In the genomic region with DNA sequence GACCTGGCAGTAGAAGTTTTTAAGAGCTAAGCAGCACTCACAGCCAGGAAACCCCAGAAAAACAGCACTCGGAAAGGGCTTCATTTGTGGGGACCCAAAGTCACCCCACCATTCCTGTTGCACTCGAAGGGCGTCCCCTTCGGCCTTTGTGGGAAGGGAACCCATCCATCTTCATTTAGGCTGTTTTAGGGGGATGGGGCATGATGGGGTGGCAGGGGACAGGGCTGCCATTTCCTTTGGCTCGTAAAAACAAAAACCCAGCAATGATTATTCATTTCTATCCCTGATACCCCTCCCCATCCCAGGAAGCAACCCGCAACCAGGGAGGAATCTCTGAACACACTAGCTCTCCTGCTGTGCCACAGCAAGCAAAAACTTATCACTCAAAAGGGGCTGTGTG, we compare ENCODE assay signal across 31 mouse cellular contexts.
"Had no signal": no experiment of that assay in that cellular context is flagged by ENCODE, and none has a peak within 500 bp of the region (broad histone marks: within the 10 kb centered on the region; RNA-seq: fewer than 3 reads in every experiment).

No protein-coding gene starts in this region.

- DNase-seq: left cerebral cortex, postnatal 4 days; liver; liver, embryonic 13.5 days; liver, postnatal 0 days; lung, adult 18-20 months; lung, adult 2 months; lung, postnatal 10 days; lung, postnatal 14 days; lung, postnatal 36 days; lung, postnatal 4 days; midbrain, embryonic 14.5 days had no signal

- H3K4me2 ChIP-seq: limb, embryonic 12.5 days; limb, embryonic 15.5 days; liver, embryonic 11.5 days; liver, embryonic 12.5 days; liver, embryonic 13.5 days; liver, embryonic 15.5 days; lung, embryonic 14.5 days; lung, embryonic 15.5 days; midbrain, embryonic 11.5 days; midbrain, embryonic 12.5 days; midbrain, embryonic 13.5 days; midbrain, embryonic 15.5 days; neural tube, embryonic 12.5 days; neural tube, embryonic 13.5 days had no signal

- H3K36me3 ChIP-seq: limb, embryonic 12.5 days; limb, embryonic 15.5 days; liver, embryonic 12.5 days; liver, embryonic 13.5 days; liver, embryonic 15.5 days; lung, embryonic 15.5 days; midbrain, embryonic 10.5 days; midbrain, embryonic 12.5 days; midbrain, embryonic 13.5 days; midbrain, embryonic 15.5 days; neural tube, embryonic 12.5 days; neural tube, embryonic 13.5 days had no signal

- H3K4me1 ChIP-seq: liver, embryonic 12.5 days; liver, embryonic 13.5 days; liver, embryonic 15.5 days; midbrain, embryonic 12.5 days; neural tube, embryonic 12.5 days; neural tube, embryonic 13.5 days had no signal

- H3K27ac ChIP-seq: limb, embryonic 12.5 days; limb, embryonic 15.5 days; liver, embryonic 12.5 days; liver, embryonic 13.5 days; liver, embryonic 14.5 days; liver, embryonic 15.5 days; lung, embryonic 15.5 days; macrophage; midbrain, embryonic 10.5 days; midbrain, embryonic 12.5 days; midbrain, embryonic 13.5 days; midbrain, embryonic 15.5 days; neural tube, embryonic 12.5 days; neural tube, embryonic 13.5 days had no signal

- ATAC-seq: liver, embryonic 12.5 days; liver, postnatal 0 days; lung, postnatal 0 days; midbrain, embryonic 13.5 days; midbrain, embryonic 15.5 days; midbrain, embryonic 16.5 days had no signal

- H3K27me3 ChIP-seq: liver, embryonic 15.5 days; lung, embryonic 15.5 days; midbrain, embryonic 13.5 days; midbrain, embryonic 15.5 days; neural tube, embryonic 12.5 days had no signal

- H3K9ac ChIP-seq: limb, embryonic 12.5 days; limb, embryonic 15.5 days; liver, embryonic 12.5 days; liver, embryonic 13.5 days; liver, embryonic 14.5 days; liver, embryonic 15.5 days; liver, postnatal 0 days; lung, embryonic 14.5 days; lung, embryonic 15.5 days; midbrain, embryonic 12.5 days; midbrain, embryonic 13.5 days; midbrain, embryonic 15.5 days; neural tube, embryonic 12.5 days; neural tube, embryonic 13.5 days had no signal

- H3K4me3 ChIP-seq: limb, embryonic 12.5 days; limb, embryonic 15.5 days; liver, embryonic 12.5 days; liver, embryonic 13.5 days; liver, embryonic 15.5 days; lung, embryonic 15.5 days; megakaryocyte, embryonic 14.5 days; midbrain, embryonic 10.5 days; midbrain, embryonic 12.5 days; midbrain, embryonic 13.5 days; midbrain, embryonic 15.5 days; myocyte; neural tube, embryonic 12.5 days; neural tube, embryonic 13.5 days had no signal

- H3K9me3 ChIP-seq: limb, embryonic 12.5 days; limb, embryonic 15.5 days; liver, embryonic 12.5 days; liver, embryonic 13.5 days; liver, embryonic 15.5 days; lung, embryonic 15.5 days; megakaryocyte, embryonic 14.5 days; midbrain, embryonic 10.5 days; midbrain, embryonic 12.5 days; midbrain, embryonic 13.5 days; midbrain, embryonic 15.5 days; neural tube, embryonic 12.5 days; neural tube, embryonic 13.5 days had no signal
